Mouse (Mus musculus): ENCODE results near the gene Vmn1r126. TPM values are rescaled to one million over a fixed set of nuclear protein-coding genes. Genes with fewer than 3 reads are reported as not detected.
"Not testable (repeated sequence)": the region's sequence is repeated elsewhere in the genome, so short reads cannot be mapped to it uniquely, and the experiment has no call there.

Gene Vmn1r126
- polyA plus RNA-seq (2015; fragmentation: Nextera tagmentation; extraction: Ambion mirVana): not detected in 2 replicates

- H3K36me3 ChIP-seq (ENCODE audit: control insufficient read depth, insufficient read depth, low read length); H3K27me3 ChIP-seq (replicated peaks; ENCODE audit: control insufficient read depth, insufficient read depth, low read length); H3K9me3 ChIP-seq (ENCODE audit: control insufficient read depth, low read length); ATAC-seq; H3K27ac ChIP-seq (ENCODE audit: low read depth, low read length); H3K4me1 ChIP-seq (ENCODE audit: control insufficient read depth, insufficient read depth, low read depth, low read length); H3K9ac ChIP-seq (ENCODE audit: low read depth, low read length); H3K4me2 ChIP-seq (ENCODE audit: low read length); H3K4me3 ChIP-seq (ENCODE audit: low read length): not testable (repeated sequence)
- no CpG with 5 or more reads among the region's 5 CpGs for WGBS
Observed at GRCm38 (mm10) chr7:21301367-21301766, at the start of gene Vmn1r126. Gene Vmn1r126 (minus strand): TSS chr7:21301467.

GRCm38 (mm10) chr7:21349073-21349472 lies 47.8 kb upstream of the Vmn1r126 start, which contains the start of gene Vmn1r128:
Gene Vmn1r128 (plus strand): TSS chr7:21349373.
- not testable (repeated sequence) for H3K27me3 ChIP-seq (replicated peaks; ENCODE audit: control insufficient read depth, insufficient read depth, low read length); H3K4me3 ChIP-seq (ENCODE audit: low read length); H3K9ac ChIP-seq (ENCODE audit: low read depth, low read length); H3K9me3 ChIP-seq (ENCODE audit: control insufficient read depth, low read length); ATAC-seq; H3K36me3 ChIP-seq (ENCODE audit: control insufficient read depth, insufficient read depth, low read length); H3K4me1 ChIP-seq (ENCODE audit: control insufficient read depth, insufficient read depth, low read depth, low read length); H3K27ac ChIP-seq (ENCODE audit: low read depth, low read length); H3K4me2 ChIP-seq (ENCODE audit: low read length)
- 61% methylated on average over 1 of the region's 1 CpGs for WGBS

GRCm38 (mm10) chr7:21319761-21320160 lies 18.5 kb upstream of the Vmn1r126 start, which contains the start of gene Vmn1r127:
Gene Vmn1r127 (minus strand): TSS chr7:21319861.
- not testable (repeated sequence) for ATAC-seq; H3K27me3 ChIP-seq (replicated peaks; ENCODE audit: control insufficient read depth, insufficient read depth, low read length); H3K4me3 ChIP-seq (ENCODE audit: low read length); H3K9ac ChIP-seq (ENCODE audit: low read depth, low read length); H3K9me3 ChIP-seq (ENCODE audit: control insufficient read depth, low read length); H3K4me2 ChIP-seq (ENCODE audit: low read length); H3K27ac ChIP-seq (ENCODE audit: low read depth, low read length); H3K4me1 ChIP-seq (ENCODE audit: control insufficient read depth, insufficient read depth, low read depth, low read length); H3K36me3 ChIP-seq (ENCODE audit: control insufficient read depth, insufficient read depth, low read length)
- WGBS: no CpG with 5 or more reads among the region's 3 CpGs

GRCm38 (mm10) chr7:21271879-21272278 lies 29.4 kb downstream of the Vmn1r126 start, which contains the start of gene Vmn1r125:
Gene Vmn1r125 (plus strand): TSS chr7:21272179.
- not testable (repeated sequence) for H3K4me2 ChIP-seq (ENCODE audit: low read length); H3K4me1 ChIP-seq (ENCODE audit: control insufficient read depth, insufficient read depth, low read depth, low read length); H3K36me3 ChIP-seq (ENCODE audit: control insufficient read depth, insufficient read depth, low read length); H3K4me3 ChIP-seq (ENCODE audit: low read length); H3K27me3 ChIP-seq (replicated peaks; ENCODE audit: control insufficient read depth, insufficient read depth, low read length); H3K9ac ChIP-seq (ENCODE audit: low read depth, low read length); ATAC-seq; H3K27ac ChIP-seq (ENCODE audit: low read depth, low read length); H3K9me3 ChIP-seq (ENCODE audit: control insufficient read depth, low read length)
- 66% methylated on average over 3 of the region's 3 CpGs for WGBS

DNA sequence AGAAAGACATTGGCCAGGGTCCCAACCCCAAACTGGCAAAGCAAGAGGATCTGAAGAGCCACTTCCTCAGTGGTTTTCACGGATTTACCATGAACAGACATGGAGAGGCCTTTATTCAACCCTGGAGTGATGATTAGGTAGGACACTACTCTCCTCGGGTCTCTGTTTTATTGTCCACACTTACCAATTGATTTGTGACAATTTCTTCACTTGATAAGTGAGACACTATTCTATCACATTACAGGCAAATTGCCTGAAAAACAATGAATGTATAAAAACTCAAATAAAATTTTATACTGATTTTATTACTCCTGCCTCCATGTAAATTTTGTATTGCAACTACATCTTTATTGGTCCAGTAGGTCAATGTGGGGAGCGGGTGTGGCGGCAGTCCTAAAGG lies 40.8 kb downstream of the Vmn1r126 start, which contains the start of gene Vmn1r124:
Gene Vmn1r124 (minus strand): TSS at position 101 of the 400 bp plus-strand sequence.
- not testable (repeated sequence) for H3K27me3 ChIP-seq (replicated peaks; ENCODE audit: control insufficient read depth, insufficient read depth, low read length); H3K36me3 ChIP-seq (ENCODE audit: control insufficient read depth, insufficient read depth, low read length); H3K27ac ChIP-seq (ENCODE audit: low read depth, low read length); ATAC-seq; H3K9me3 ChIP-seq (ENCODE audit: control insufficient read depth, low read length); H3K9ac ChIP-seq (ENCODE audit: low read depth, low read length); H3K4me1 ChIP-seq (ENCODE audit: control insufficient read depth, insufficient read depth, low read depth, low read length); H3K4me2 ChIP-seq (ENCODE audit: low read length); H3K4me3 ChIP-seq (ENCODE audit: low read length)
- 76% methylated on average over 4 of the region's 4 CpGs for WGBS

Other genes with a start within 250 kb of the Vmn1r126 start
- gene Vmn1r120, start 247.7 kb downstream of the Vmn1r126 start, polyA plus RNA-seq (2015; fragmentation: Nextera tagmentation; extraction: Ambion mirVana): not detected in 2 replicates
- gene Vmn1r121, start 203.0 kb downstream of the Vmn1r126 start, polyA plus RNA-seq (2015; fragmentation: Nextera tagmentation; extraction: Ambion mirVana): not detected in 2 replicates
- not detected in 2 replicates for gene Vmn1r122, start 167.3 kb downstream of the Vmn1r126 start, polyA plus RNA-seq (2015; fragmentation: Nextera tagmentation; extraction: Ambion mirVana)
- not detected in 2 replicates for gene Vmn1r123, start 139.3 kb downstream of the Vmn1r126 start, polyA plus RNA-seq (2015; fragmentation: Nextera tagmentation; extraction: Ambion mirVana)
- not detected in 2 replicates for gene Gm5157, start 111.0 kb downstream of the Vmn1r126 start, polyA plus RNA-seq (2015; fragmentation: Nextera tagmentation; extraction: Ambion mirVana)
- gene Vmn1r124, start 40.9 kb downstream of the Vmn1r126 start, polyA plus RNA-seq (2015; fragmentation: Nextera tagmentation; extraction: Ambion mirVana): not detected in 2 replicates
- gene Vmn1r125, start 29.3 kb downstream of the Vmn1r126 start, polyA plus RNA-seq (2015; fragmentation: Nextera tagmentation; extraction: Ambion mirVana): not detected in 2 replicates
- not detected in 2 replicates for gene Vmn1r127, start 18.4 kb upstream of the Vmn1r126 start, polyA plus RNA-seq (2015; fragmentation: Nextera tagmentation; extraction: Ambion mirVana)
- not detected in 2 replicates for gene Vmn1r128, start 47.9 kb upstream of the Vmn1r126 start, polyA plus RNA-seq (2015; fragmentation: Nextera tagmentation; extraction: Ambion mirVana)
- gene Vmn1r129, start 59.8 kb upstream of the Vmn1r126 start, polyA plus RNA-seq (2015; fragmentation: Nextera tagmentation; extraction: Ambion mirVana): not detected in 2 replicates
- gene Gm6882, start 131.3 kb upstream of the Vmn1r126 start, polyA plus RNA-seq (2015; fragmentation: Nextera tagmentation; extraction: Ambion mirVana): not detected in 2 replicates
- gene Vmn1r130, start 210.3 kb upstream of the Vmn1r126 start, polyA plus RNA-seq (2015; fragmentation: Nextera tagmentation; extraction: Ambion mirVana): not detected in 2 replicates
- not detected in 2 replicates for gene Vmn1r131, start 244.6 kb upstream of the Vmn1r126 start, polyA plus RNA-seq (2015; fragmentation: Nextera tagmentation; extraction: Ambion mirVana)

Data from hindbrain, embryonic 16.5 days (tissue).